Mouse (Mus musculus): ENCODE measurements around the gene Rin3.

DNA sequence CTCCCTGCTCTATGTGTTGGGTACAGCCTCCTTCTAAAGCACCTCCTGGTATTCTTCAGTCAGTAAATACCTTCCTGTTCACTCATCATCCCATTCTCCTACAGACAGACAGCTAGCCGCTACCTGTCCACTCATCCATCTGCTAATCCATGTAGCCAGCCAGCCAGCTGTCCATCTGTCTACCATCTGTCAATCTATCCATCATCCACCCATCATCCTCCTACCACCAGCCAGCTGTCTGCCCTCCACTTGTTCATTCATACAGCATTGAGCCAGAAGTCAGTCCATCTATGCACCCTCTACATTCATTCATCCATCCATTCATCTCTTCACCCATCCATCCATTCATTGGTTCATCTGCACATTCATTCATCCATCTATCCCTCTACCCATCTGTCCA lies 6.7 kb downstream of the Rin3 start:
- TF ChIP-seq CTCF (IDR thresholded peaks at IDR 0.05; ENCODE audit: insufficient read depth, low read length) (no peak), POLR2A (IDR thresholded peaks at IDR 0.05; ENCODE audit: borderline replicate concordance, extremely low read depth, low read depth, low read length) (no peak)
